Comparison of ENCODE assay signal across 15 mouse cellular contexts in genomic region chr2:33604846-33605486, GRCm38 (mm10). TPM values are rescaled to one million over a fixed set of nuclear protein-coding genes. Genes with fewer than 3 reads are reported as not detected.
DNase-seq lines count a peak whose midpoint lies in the region; ATAC-seq and TF ChIP-seq lines count a peak whose summit lies in the region.
"Had no signal": no experiment of that assay in that cellular context is flagged by ENCODE, and none has a peak within 500 bp of the region (broad histone marks: within the 10 kb centered on the region; RNA-seq: fewer than 3 reads in every experiment).

No protein-coding gene starts in this region.

- no peaks in the 10 kb centered on the region for H3K36me3 ChIP-seq in midbrain, embryonic 11.5 days (ENCODE audit: control insufficient read depth, insufficient read depth, low read length)
- no peaks in the 10 kb centered on the region for H3K36me3 ChIP-seq in midbrain, postnatal 0 days (ENCODE audit: insufficient read depth, low read length)
- H3K36me3 ChIP-seq in hindbrain, embryonic 15.5 days, result no peaks in the 10 kb centered on the region
- peaks cover 26% of the 10 kb centered on the region for H3K36me3 ChIP-seq in limb, embryonic 10.5 days
- no peaks in the 10 kb centered on the region for H3K36me3 ChIP-seq in neural tube, embryonic 15.5 days
- H3K36me3 ChIP-seq: embryonic facial prominence, embryonic 15.5 days had no signal

- 23% methylated on average over 7 of the region's 7 CpGs for WGBS in midbrain, embryonic 11.5 days
- WGBS in midbrain, postnatal 0 days, result 30% methylated on average over 7 of the region's 7 CpGs
- WGBS in hindbrain, embryonic 15.5 days, result 18% methylated on average over 7 of the region's 7 CpGs
- 7% methylated on average over 7 of the region's 7 CpGs for WGBS in limb, embryonic 10.5 days
- WGBS in neural tube, embryonic 15.5 days, result 13% methylated on average over 7 of the region's 7 CpGs

- H3K27ac ChIP-seq in midbrain, embryonic 11.5 days (ENCODE audit: low read depth, low read length), result no peak overlapping the region
- no peak overlapping the region for H3K27ac ChIP-seq in midbrain, postnatal 0 days (ENCODE audit: low read depth, low read length)
- H3K27ac ChIP-seq in hindbrain, embryonic 15.5 days (replicated peaks), result 0 out of 2 replicates have a peak overlapping the region, but pooled peaks have one; percentile 22
- 0 out of 2 replicates have a peak overlapping the region, but pooled peaks have one; percentile 32 for H3K27ac ChIP-seq in limb, embryonic 10.5 days
- peak overlapping the region; percentile 72 for H3K27ac ChIP-seq in neural tube, embryonic 15.5 days (replicated peaks)
- H3K27ac ChIP-seq: embryonic facial prominence, embryonic 15.5 days; macrophage had no signal

- peak; percentile 66; the same call in 1 of the 2 replicates for ATAC-seq in midbrain, embryonic 11.5 days (ENCODE audit: low FRiP score)
- ATAC-seq in midbrain, postnatal 0 days (ENCODE audit: low FRiP score), result no peak
- 0 out of 2 replicates have a peak, but pooled peaks have one; percentile 16 for ATAC-seq in hindbrain, embryonic 15.5 days (ENCODE audit: low FRiP score, low read depth)
- ATAC-seq in neural tube, embryonic 15.5 days (ENCODE audit: low FRiP score), result peak; percentile 40
- ATAC-seq: forebrain, embryonic 14.5 days; liver, postnatal 0 days had no signal

- TF ChIP-seq CTCF in midbrain, postnatal 0 days (IDR thresholded peaks at IDR 0.05), result no peak

- H3K4me2 ChIP-seq in midbrain, embryonic 11.5 days, result no peak overlapping the region
- no peak overlapping the region for H3K4me2 ChIP-seq in midbrain, postnatal 0 days (ENCODE audit: low read depth, low read length, poor library complexity, severe bottlenecking)
- no peak overlapping the region for H3K4me2 ChIP-seq in hindbrain, embryonic 15.5 days
- peak overlapping the region; percentile 5 for H3K4me2 ChIP-seq in neural tube, embryonic 15.5 days
- H3K4me2 ChIP-seq: embryonic facial prominence, embryonic 15.5 days had no signal

- H3K9ac ChIP-seq in midbrain, embryonic 11.5 days (ENCODE audit: low read length), result no peak overlapping the region
- no peak overlapping the region for H3K9ac ChIP-seq in midbrain, postnatal 0 days (replicated peaks; ENCODE audit: low read length, poor library complexity, severe bottlenecking)
- no peak overlapping the region for H3K9ac ChIP-seq in hindbrain, embryonic 15.5 days
- no peak overlapping the region for H3K9ac ChIP-seq in neural tube, embryonic 15.5 days (replicated peaks)
- H3K9ac ChIP-seq: embryonic facial prominence, embryonic 15.5 days; liver, postnatal 0 days had no signal

- no peaks in the 10 kb centered on the region for H3K9me3 ChIP-seq in midbrain, embryonic 11.5 days (ENCODE audit: control insufficient read depth, low read length)
- no peaks in the 10 kb centered on the region for H3K9me3 ChIP-seq in midbrain, postnatal 0 days (ENCODE audit: low read length)
- H3K9me3 ChIP-seq in hindbrain, embryonic 15.5 days, result no peaks in the 10 kb centered on the region
- H3K9me3 ChIP-seq in limb, embryonic 10.5 days (replicated peaks), result no peaks in the 10 kb centered on the region
- no peaks in the 10 kb centered on the region for H3K9me3 ChIP-seq in neural tube, embryonic 15.5 days (replicated peaks)
- H3K9me3 ChIP-seq: embryonic facial prominence, embryonic 15.5 days had no signal

- H3K4me1 ChIP-seq in midbrain, embryonic 11.5 days (ENCODE audit: control insufficient read depth, insufficient read depth, low read length), result peaks cover 15% of the 10 kb centered on the region
- H3K4me1 ChIP-seq in midbrain, postnatal 0 days (ENCODE audit: insufficient read depth, low read length), result no peaks in the 10 kb centered on the region
- peaks cover 32% of the 10 kb centered on the region for H3K4me1 ChIP-seq in hindbrain, embryonic 15.5 days (replicated peaks)
- peaks cover 75% of the 10 kb centered on the region for H3K4me1 ChIP-seq in limb, embryonic 10.5 days
- H3K4me1 ChIP-seq in neural tube, embryonic 15.5 days, result peaks cover 61% of the 10 kb centered on the region

- H3K4me3 ChIP-seq in midbrain, embryonic 11.5 days (ENCODE audit: low read depth, low read length), result no peak overlapping the region
- no peak overlapping the region for H3K4me3 ChIP-seq in midbrain, postnatal 0 days (ENCODE audit: low read depth, low read length)
- no peak overlapping the region for H3K4me3 ChIP-seq in hindbrain, embryonic 15.5 days
- peak overlapping the region; percentile 7; the same call in 1 of the 2 replicates for H3K4me3 ChIP-seq in limb, embryonic 10.5 days
- no peak overlapping the region for H3K4me3 ChIP-seq in neural tube, embryonic 15.5 days (replicated peaks)
- H3K4me3 ChIP-seq: embryonic facial prominence, embryonic 15.5 days had no signal

- H3K27me3 ChIP-seq in midbrain, embryonic 11.5 days (ENCODE audit: control insufficient read depth, insufficient read depth, low read length), result peaks cover 68% of the 10 kb centered on the region
- peaks cover 25% of the 10 kb centered on the region for H3K27me3 ChIP-seq in midbrain, postnatal 0 days (ENCODE audit: insufficient read depth, low read length)
- H3K27me3 ChIP-seq in hindbrain, embryonic 15.5 days, result 0 out of 2 replicates have a peak, but pooled peaks cover 23% of the 10 kb centered on the region
- H3K27me3 ChIP-seq in limb, embryonic 10.5 days (ENCODE audit: low read depth, poor library complexity, severe bottlenecking), result peaks cover 63% of the 10 kb centered on the region
- H3K27me3 ChIP-seq in neural tube, embryonic 15.5 days (replicated peaks), result peaks cover 16% of the 10 kb centered on the region; the same call in 1 of the 2 replicates

- peak; percentile 84 for DNase-seq in midbrain, embryonic 11.5 days (ENCODE audit: low spot score, missing footprints)
- no peak for DNase-seq in midbrain, postnatal 0 days (ENCODE audit: low spot score)
- DNase-seq in limb, embryonic 10.5 days (ENCODE audit: low spot score), result no peak
- no peak for DNase-seq in c-Kit-positive CD71-positive TER-119-positive erythroid progenitor cells, embryonic 14.5 days (ENCODE audit: low spot score)
- DNase-seq in liver, result no peak
- DNase-seq: adrenal gland, postnatal 10 days; cerebellum, postnatal 36 days; gastrocnemius, postnatal 10 days; liver, postnatal 0 days; thymus, postnatal 36 days had no signal

RNA-seq across cellular contexts. Expression of gene Lmx1b, which starts 35.3 kb away (rescaled TPM):
- 2.0 and 2.2 TPM in 2 replicates for polyA plus RNA-seq in midbrain, embryonic 11.5 days (2014; fragmentation: Nextera tagmentation; extraction: Ambion mirVana)
- 7.0 and 8.4 TPM in 2 replicates for total RNA-seq in midbrain, postnatal 0 days (2014; rRNA removed)
- polyA plus RNA-seq in midbrain, postnatal 0 days (2015; fragmentation: Nextera tagmentation; extraction: Ambion mirVana), result 0.65 and 0.83 TPM in 2 replicates
- polyA plus RNA-seq in hindbrain, embryonic 15.5 days (2015; fragmentation: Nextera tagmentation; extraction: Ambion mirVana), result 4.9 and 6.2 TPM in 2 replicates
- 11.0 and 13.9 TPM in 2 replicates for polyA plus RNA-seq in limb, embryonic 10.5 days (2016; fragmentation: Nextera tagmentation; extraction: Ambion mirVana)
- 7.9 and 8.5 TPM in 2 replicates for polyA plus RNA-seq in neural tube, embryonic 15.5 days (2015; fragmentation: Nextera tagmentation; extraction: Ambion mirVana)
- polyA plus RNA-seq: liver, postnatal 0 days; macrophage had no signal

Comparison
In these comparisons a context has a peak if more than half of its experiments do, and no peak if none do; other contexts are left out.
1. H3K27ac ChIP-seq: peak in hindbrain, embryonic 15.5 days (single experiment), limb, embryonic 10.5 days (single experiment) and neural tube, embryonic 15.5 days (single experiment); none in midbrain, embryonic 11.5 days (single experiment) and midbrain, postnatal 0 days (single experiment).